Comparison of ENCODE assay signal across 16 mouse cellular contexts in the genomic region with DNA sequence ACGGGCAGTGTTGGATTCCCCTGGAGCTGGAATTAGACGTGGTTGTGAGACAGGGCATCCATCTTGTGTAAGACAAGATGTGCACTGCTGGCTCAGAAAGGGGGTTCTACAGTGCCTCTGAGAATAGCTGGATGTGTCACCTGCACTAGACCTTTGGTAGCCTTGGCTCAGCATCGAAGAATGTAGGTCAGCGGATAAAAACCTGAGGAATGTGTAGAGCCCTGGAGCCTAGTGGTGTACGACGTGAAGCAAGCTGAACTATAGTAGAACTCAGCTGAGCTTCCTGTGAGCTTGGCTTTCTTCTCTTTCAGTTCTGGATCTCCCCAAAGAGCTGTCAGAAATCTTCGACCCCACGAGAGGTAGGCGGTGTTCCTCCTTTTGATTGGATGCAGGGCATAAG. TPM values are rescaled to one million over a fixed set of nuclear protein-coding genes. Genes with fewer than 3 reads are reported as not detected.
DNase-seq lines count a peak whose midpoint lies in the region; ATAC-seq and TF ChIP-seq lines count a peak whose summit lies in the region.
"Had no signal": no experiment of that assay in that cellular context is flagged by ENCODE, and none has a peak within 500 bp of the region (broad histone marks: within the 10 kb centered on the region; RNA-seq: fewer than 3 reads in every experiment).

No protein-coding gene starts in this region.

- WGBS in heart, embryonic 12.5 days = 70% methylated on average over 9 of the region's 9 CpGs
- 84% methylated on average over 9 of the region's 9 CpGs for WGBS in liver, embryonic 11.5 days
- WGBS in liver, postnatal 0 days (ENCODE audit: insufficient replicate concordance) = 76% methylated on average over 9 of the region's 9 CpGs
- 77% methylated on average over 9 of the region's 9 CpGs for WGBS in embryonic facial prominence, embryonic 15.5 days

- peak overlapping the region; percentile 53; the same call in 1 of the 2 replicates for H3K27ac ChIP-seq in heart, embryonic 12.5 days (ENCODE audit: poor library complexity, severe bottlenecking)
- 0 out of 2 replicates have a peak overlapping the region, but pooled peaks have one; percentile 6 for H3K27ac ChIP-seq in liver, embryonic 11.5 days (ENCODE audit: low read depth, low read length)
- H3K27ac ChIP-seq in liver, postnatal 0 days (ENCODE audit: low read depth) = no peak overlapping the region
- peak overlapping the region; percentile 75 for H3K27ac ChIP-seq in ES-Bruce4 (ENCODE audit: insufficient read depth, low read length)
- H3K27ac ChIP-seq in embryonic facial prominence, embryonic 15.5 days (replicated peaks) = peak overlapping the region; percentile 87; the same call in 1 of the 2 replicates
- H3K27ac ChIP-seq: forebrain, embryonic 10.5 days; hindbrain, embryonic 15.5 days; midbrain, embryonic 12.5 days had no signal

- peaks cover 44% of the 10 kb centered on the region for H3K4me1 ChIP-seq in heart, embryonic 12.5 days (replicated peaks)
- peaks cover 52% of the 10 kb centered on the region for H3K4me1 ChIP-seq in liver, embryonic 11.5 days (replicated peaks; ENCODE audit: control insufficient read depth, insufficient read depth, low read length)
- peaks cover 40% of the 10 kb centered on the region for H3K4me1 ChIP-seq in liver, postnatal 0 days (ENCODE audit: insufficient read depth)
- peaks cover 3% of the 10 kb centered on the region for H3K4me1 ChIP-seq in ES-Bruce4 (ENCODE audit: control insufficient read depth, insufficient read depth, low read length)
- peaks cover 31% of the 10 kb centered on the region for H3K4me1 ChIP-seq in embryonic facial prominence, embryonic 15.5 days

- H3K4me3 ChIP-seq in heart, embryonic 12.5 days = no peak overlapping the region
- no peak overlapping the region for H3K4me3 ChIP-seq in liver, embryonic 11.5 days (ENCODE audit: low read depth, low read length)
- no peak overlapping the region for H3K4me3 ChIP-seq in liver, postnatal 0 days (ENCODE audit: low read depth, low read length)
- no peak overlapping the region for H3K4me3 ChIP-seq in ES-Bruce4 (ENCODE audit: low read depth, low read length)
- H3K4me3 ChIP-seq in embryonic facial prominence, embryonic 15.5 days (replicated peaks) = no peak overlapping the region
- H3K4me3 ChIP-seq: forebrain, embryonic 10.5 days; hindbrain, embryonic 15.5 days; limb, embryonic 13.5 days; midbrain, embryonic 12.5 days had no signal

- ATAC-seq in heart, embryonic 12.5 days (ENCODE audit: insufficient number of reproducible peaks, low FRiP score) = no peak
- no peak for ATAC-seq in liver, embryonic 11.5 days (replicated peaks; ENCODE audit: low FRiP score)
- no peak for ATAC-seq in liver, postnatal 0 days
- no peak for ATAC-seq in embryonic facial prominence, embryonic 15.5 days (ENCODE audit: insufficient number of reproducible peaks, low FRiP score, low TSS enrichment, low read depth)

- TF ChIP-seq CTCF in liver, postnatal 0 days (IDR thresholded peaks at IDR 0.05; ENCODE audit: low read depth) = no peak
- TF ChIP-seq CTCF in ES-Bruce4 (IDR thresholded peaks at IDR 0.05; ENCODE audit: low read depth, low read length) = no peak

- TF ChIP-seq EP300 in liver, postnatal 0 days (IDR thresholded peaks at IDR 0.05; ENCODE audit: low read depth) = no peak
- TF ChIP-seq EP300 in ES-Bruce4 (IDR thresholded peaks at IDR 0.05; ENCODE audit: insufficient read depth, low read depth, low read length) = no peak

- H3K9me3 ChIP-seq in heart, embryonic 12.5 days (replicated peaks) = no peaks in the 10 kb centered on the region
- no peaks in the 10 kb centered on the region for H3K9me3 ChIP-seq in liver, embryonic 11.5 days (ENCODE audit: control insufficient read depth, low read length)
- no peaks in the 10 kb centered on the region for H3K9me3 ChIP-seq in liver, postnatal 0 days (ENCODE audit: low read length)
- no peaks in the 10 kb centered on the region for H3K9me3 ChIP-seq in ES-Bruce4 (replicated peaks; ENCODE audit: control insufficient read depth, insufficient read depth, low read length, poor library complexity, severe bottlenecking)
- H3K9me3 ChIP-seq in embryonic facial prominence, embryonic 15.5 days (replicated peaks) = no peaks in the 10 kb centered on the region
- H3K9me3 ChIP-seq: forebrain, embryonic 10.5 days; hindbrain, embryonic 15.5 days; limb, embryonic 13.5 days; midbrain, embryonic 12.5 days had no signal

- no peak overlapping the region for H3K4me2 ChIP-seq in heart, embryonic 12.5 days
- no peak overlapping the region for H3K4me2 ChIP-seq in liver, embryonic 11.5 days
- H3K4me2 ChIP-seq in liver, postnatal 0 days (ENCODE audit: low read depth, low read length) = no peak overlapping the region
- no peak overlapping the region for H3K4me2 ChIP-seq in embryonic facial prominence, embryonic 15.5 days (replicated peaks)
- H3K4me2 ChIP-seq: hindbrain, embryonic 15.5 days; midbrain, embryonic 12.5 days had no signal

- TF ChIP-seq POLR2A in ES-Bruce4 (IDR thresholded peaks at IDR 0.05; ENCODE audit: insufficient read depth, low read length) = no peak

- no peak for DNase-seq in heart, postnatal 4 days
- DNase-seq in liver, embryonic 11.5 days (ENCODE audit: low spot score) = no peak
- no peak for DNase-seq in liver, postnatal 0 days
- DNase-seq in left cerebral cortex, postnatal 4 days = no peak
- no peak for DNase-seq in adrenal gland, adult 2 months
- DNase-seq: adrenal gland, postnatal 14 days; cerebellum, adult 11 months; gastrocnemius, postnatal 10 days; right cerebral cortex, adult 18-20 months had no signal

- intact Hi-C loops in left cerebral cortex, postnatal 4 days (cut with DNase I) = no loop called here

- H3K9ac ChIP-seq in heart, embryonic 12.5 days = no peak overlapping the region
- no peak overlapping the region for H3K9ac ChIP-seq in liver, embryonic 11.5 days (ENCODE audit: low read depth, low read length)
- no peak overlapping the region for H3K9ac ChIP-seq in liver, postnatal 0 days (replicated peaks)
- no peak overlapping the region for H3K9ac ChIP-seq in ES-Bruce4 (ENCODE audit: low read depth, poor library complexity, severe bottlenecking)
- no peak overlapping the region for H3K9ac ChIP-seq in embryonic facial prominence, embryonic 15.5 days
- H3K9ac ChIP-seq: hindbrain, embryonic 15.5 days; limb, embryonic 13.5 days; midbrain, embryonic 12.5 days had no signal

- no peaks in the 10 kb centered on the region for H3K27me3 ChIP-seq in heart, embryonic 12.5 days (replicated peaks)
- no peaks in the 10 kb centered on the region for H3K27me3 ChIP-seq in liver, embryonic 11.5 days (replicated peaks; ENCODE audit: control insufficient read depth, insufficient read depth, low read length)
- H3K27me3 ChIP-seq in liver, postnatal 0 days (ENCODE audit: insufficient read depth, low read length) = no peaks in the 10 kb centered on the region
- no peaks in the 10 kb centered on the region for H3K27me3 ChIP-seq in ES-Bruce4 (ENCODE audit: control insufficient read depth, insufficient read depth, low read length, poor library complexity, severe bottlenecking)
- no peaks in the 10 kb centered on the region for H3K27me3 ChIP-seq in embryonic facial prominence, embryonic 15.5 days
- H3K27me3 ChIP-seq: hindbrain, embryonic 15.5 days; limb, embryonic 13.5 days; midbrain, embryonic 12.5 days had no signal

- peaks cover 76% of the 10 kb centered on the region for H3K36me3 ChIP-seq in heart, embryonic 12.5 days
- H3K36me3 ChIP-seq in liver, embryonic 11.5 days (ENCODE audit: control insufficient read depth, insufficient read depth, low read length) = peaks cover 55% of the 10 kb centered on the region
- peaks cover 78% of the 10 kb centered on the region for H3K36me3 ChIP-seq in liver, postnatal 0 days (replicated peaks; ENCODE audit: insufficient read depth, low read length)
- H3K36me3 ChIP-seq in ES-Bruce4 (ENCODE audit: control insufficient read depth, insufficient read depth, low read length, poor library complexity, severe bottlenecking) = peaks cover 58% of the 10 kb centered on the region
- peaks cover 66% of the 10 kb centered on the region for H3K36me3 ChIP-seq in embryonic facial prominence, embryonic 15.5 days

RNA-seq across cellular contexts. Expression of a gene that starts 1.5 kb away (rescaled TPM):
- 2.8 and 3.3 TPM in 2 replicates for polyA plus RNA-seq in heart, embryonic 12.5 days (2016; fragmentation: Nextera tagmentation; extraction: Ambion mirVana)
- total RNA-seq in heart, postnatal 4 days (2021) = 1 to 10 TPM; 1.5 to 2.1 TPM
- 2.6 and 3.0 TPM in 2 replicates for polyA plus RNA-seq in liver, embryonic 11.5 days (2014; fragmentation: Nextera tagmentation; extraction: Ambion mirVana)
- 7.8 TPM in 2 replicates for polyA plus RNA-seq in liver, postnatal 0 days (2015; fragmentation: Nextera tagmentation; extraction: Ambion mirVana)
- polyA plus RNA-seq in ES-Bruce4 (2011; ENCODE audit: insufficient read depth, insufficient read length, low read depth, missing spikeins) = 13.7 and 15.6 TPM in 2 replicates
- 9.9 and 11.4 TPM in 2 replicates for polyA plus RNA-seq in embryonic facial prominence, embryonic 15.5 days (2015; fragmentation: Nextera tagmentation; extraction: Ambion mirVana)
- total RNA-seq in left cerebral cortex, postnatal 4 days (2021) = 1 to 10 TPM in 1 of 2 experiments, under 1 TPM in 1; 0.85 to 1.1 TPM
- total RNA-seq in adrenal gland, adult 2 months (2021) = 1 to 10 TPM; 5.3 to 6.5 TPM
- polyA plus RNA-seq in adrenal gland, adult 2 months (2012; rRNA removed) = 14.2 and 15.4 TPM in 2 replicates

RNA-seq across cellular contexts. Expression of a gene that starts 6.4 kb away (rescaled TPM):
- polyA plus RNA-seq in heart, embryonic 12.5 days (2016; fragmentation: Nextera tagmentation; extraction: Ambion mirVana) = 60.8 and 64.1 TPM in 2 replicates
- total RNA-seq in heart, postnatal 4 days (2021) = 10 to 100 TPM; 29.5 to 32.4 TPM
- 266 and 301 TPM in 2 replicates for polyA plus RNA-seq in liver, embryonic 11.5 days (2014; fragmentation: Nextera tagmentation; extraction: Ambion mirVana)
- polyA plus RNA-seq in liver, postnatal 0 days (2015; fragmentation: Nextera tagmentation; extraction: Ambion mirVana) = 62.9 and 65.7 TPM in 2 replicates
- polyA plus RNA-seq in ES-Bruce4 (2011; ENCODE audit: insufficient read depth, insufficient read length, low read depth, missing spikeins) = 104 and 109 TPM in 2 replicates
- polyA plus RNA-seq in embryonic facial prominence, embryonic 15.5 days (2015; fragmentation: Nextera tagmentation; extraction: Ambion mirVana) = 67.9 and 79.6 TPM in 2 replicates
- total RNA-seq in left cerebral cortex, postnatal 4 days (2021) = 10 to 100 TPM; 33.7 to 33.8 TPM
- 10 to 100 TPM; 35.9 to 47.0 TPM for total RNA-seq in adrenal gland, adult 2 months (2021)
- 94.8 and 108 TPM in 2 replicates for polyA plus RNA-seq in adrenal gland, adult 2 months (2012; rRNA removed)

RNA-seq across cellular contexts. Expression of a gene that starts 8.0 kb away (rescaled TPM):
- polyA plus RNA-seq in heart, embryonic 12.5 days (2016; fragmentation: Nextera tagmentation; extraction: Ambion mirVana) = 16.1 and 19.5 TPM in 2 replicates
- 10 to 100 TPM; 11.2 to 15.6 TPM for total RNA-seq in heart, postnatal 4 days (2021)
- polyA plus RNA-seq in liver, embryonic 11.5 days (2014; fragmentation: Nextera tagmentation; extraction: Ambion mirVana) = 13.7 and 19.6 TPM in 2 replicates
- polyA plus RNA-seq in liver, postnatal 0 days (2015; fragmentation: Nextera tagmentation; extraction: Ambion mirVana) = 6.6 and 7.1 TPM in 2 replicates
- polyA plus RNA-seq in ES-Bruce4 (2011; ENCODE audit: insufficient read depth, insufficient read length, low read depth, missing spikeins) = 2.3 and 3.7 TPM in 2 replicates
- 10.2 and 11.0 TPM in 2 replicates for polyA plus RNA-seq in embryonic facial prominence, embryonic 15.5 days (2015; fragmentation: Nextera tagmentation; extraction: Ambion mirVana)
- total RNA-seq in left cerebral cortex, postnatal 4 days (2021) = 1 to 10 TPM; 6.0 to 7.2 TPM
- total RNA-seq in adrenal gland, adult 2 months (2021) = 10 to 100 TPM; 13.3 to 28.4 TPM
- polyA plus RNA-seq in adrenal gland, adult 2 months (2012; rRNA removed) = 34.8 and 55.8 TPM in 2 replicates

RNA-seq across cellular contexts. Expression of a gene that starts 14.2 kb away (rescaled TPM):
- 7.9 and 8.1 TPM in 2 replicates for polyA plus RNA-seq in heart, embryonic 12.5 days (2016; fragmentation: Nextera tagmentation; extraction: Ambion mirVana)
- total RNA-seq in heart, postnatal 4 days (2021) = 1 to 10 TPM; 6.0 to 7.5 TPM
- 4.7 and 5.1 TPM in 2 replicates for polyA plus RNA-seq in liver, embryonic 11.5 days (2014; fragmentation: Nextera tagmentation; extraction: Ambion mirVana)
- 0.38 and 0.65 TPM in 2 replicates for polyA plus RNA-seq in liver, postnatal 0 days (2015; fragmentation: Nextera tagmentation; extraction: Ambion mirVana)
- 8.2 and 9.4 TPM in 2 replicates for polyA plus RNA-seq in ES-Bruce4 (2011; ENCODE audit: insufficient read depth, insufficient read length, low read depth, missing spikeins)
- 12.1 and 14.5 TPM in 2 replicates for polyA plus RNA-seq in embryonic facial prominence, embryonic 15.5 days (2015; fragmentation: Nextera tagmentation; extraction: Ambion mirVana)
- total RNA-seq in left cerebral cortex, postnatal 4 days (2021) = 100 to 1,000 TPM; 183 TPM
- 1 to 10 TPM; 1.8 to 3.4 TPM for total RNA-seq in adrenal gland, adult 2 months (2021)
- polyA plus RNA-seq in adrenal gland, adult 2 months (2012; rRNA removed) = 3.4 and 4.1 TPM in 2 replicates

RNA-seq across cellular contexts. Expression of a gene that starts 22.2 kb away (rescaled TPM):
- 1.3 TPM in 2 replicates for polyA plus RNA-seq in heart, embryonic 12.5 days (2016; fragmentation: Nextera tagmentation; extraction: Ambion mirVana)
- total RNA-seq in heart, postnatal 4 days (2021) = 1 to 10 TPM; 2.5 to 2.7 TPM
- 5.7 and 6.2 TPM in 2 replicates for polyA plus RNA-seq in liver, embryonic 11.5 days (2014; fragmentation: Nextera tagmentation; extraction: Ambion mirVana)
- 7.7 and 7.8 TPM in 2 replicates for polyA plus RNA-seq in liver, postnatal 0 days (2015; fragmentation: Nextera tagmentation; extraction: Ambion mirVana)
- polyA plus RNA-seq in ES-Bruce4 (2011; ENCODE audit: insufficient read depth, insufficient read length, low read depth, missing spikeins) = 1.5 and 1.9 TPM in 2 replicates
- 1.6 and 2.0 TPM in 2 replicates for polyA plus RNA-seq in embryonic facial prominence, embryonic 15.5 days (2015; fragmentation: Nextera tagmentation; extraction: Ambion mirVana)
- total RNA-seq in left cerebral cortex, postnatal 4 days (2021) = 1 to 10 TPM; 4.0 to 5.0 TPM
- 1 to 10 TPM; 4.3 to 4.4 TPM for total RNA-seq in adrenal gland, adult 2 months (2021)
- polyA plus RNA-seq in adrenal gland, adult 2 months (2012; rRNA removed) = 8.8 and 11.1 TPM in 2 replicates
